Mouse (Mus musculus): Measurements from ENCODE around the gene Elp4. TPM values are rescaled to one million over a fixed set of nuclear protein-coding genes. Genes with fewer than 3 reads are reported as not detected.
A peak's percentile ranks its signal among the peaks of the same experiment; 100 is the strongest.

Elp4 gene
- polyA plus RNA-seq (2016; fragmentation: Nextera tagmentation; extraction: Ambion mirVana): 48.5 and 55.2 TPM in 2 replicates

DNA sequence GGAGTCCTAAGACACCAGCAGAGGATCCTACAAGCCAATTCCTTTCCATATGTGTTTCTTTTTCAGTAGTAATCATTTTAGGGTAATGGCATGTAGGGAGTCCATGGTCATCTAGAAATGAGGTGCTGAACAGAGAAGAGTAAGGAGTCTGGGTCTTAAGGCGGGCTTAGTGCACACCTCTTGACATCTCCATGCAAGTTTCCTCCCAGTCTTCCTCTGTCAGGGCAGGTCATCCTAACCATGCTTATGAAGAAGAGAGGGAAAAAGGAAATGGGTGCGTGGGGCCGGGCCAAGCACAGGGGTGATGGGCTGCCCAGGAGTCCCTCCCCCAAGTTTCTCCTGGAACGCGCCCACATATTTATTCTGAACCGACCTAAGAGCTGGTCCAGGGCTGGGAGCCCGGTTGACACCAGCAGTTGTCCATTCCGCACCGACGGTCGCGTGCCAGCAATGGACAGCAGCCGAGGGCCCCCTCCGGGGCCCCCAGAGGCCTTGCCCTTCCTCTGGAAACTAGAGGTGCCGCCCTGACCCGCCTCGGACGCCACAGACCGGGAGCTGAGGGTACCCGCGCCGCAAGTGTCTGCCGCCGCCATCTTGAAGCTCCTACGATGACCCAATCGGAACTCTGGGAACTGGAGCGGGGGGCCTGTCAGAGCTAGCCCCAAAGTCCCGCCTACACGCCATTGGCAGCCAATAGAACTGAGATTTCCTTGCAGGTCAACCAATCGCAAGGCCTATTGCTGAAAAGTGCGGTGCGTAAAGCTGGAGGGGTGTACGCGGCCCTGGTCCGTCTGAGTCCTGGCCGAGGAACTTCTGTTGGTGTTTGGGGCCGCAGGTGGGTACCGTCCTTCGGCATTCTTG is at the start of gene Elp4, which contains the start of gene Immp1l:
TSS of gene Elp4 (minus strand) at position 669 of the 861 bp plus-strand sequence.
TSS of gene Immp1l (plus strand) at position 743 of the 861 bp plus-strand sequence.
- H3K36me3 ChIP-seq: no peaks in the 10 kb centered on the region
- peak within 1 kb of the TSS; percentile 86 for H3K4me3 ChIP-seq
- ATAC-seq (ENCODE audit: low FRiP score, low read depth): peak; percentile 100
- H3K4me2 ChIP-seq (replicated peaks): peak within 1 kb of the TSS; percentile 80
- H3K9me3 ChIP-seq: no peaks in the 10 kb centered on the region
- H3K27me3 ChIP-seq: no peaks in the 10 kb centered on the region
- H3K4me1 ChIP-seq: peaks cover 11% of the 10 kb centered on the region; the same call in 1 of the 2 replicates
- no peak within 1 kb of the TSS; the same call in 1 of the 2 replicates for H3K27ac ChIP-seq (replicated peaks)
- H3K9ac ChIP-seq (replicated peaks): peak within 1 kb of the TSS; percentile 77
- WGBS: under 1% methylated on average over 39 of the region's 39 CpGs

- Histone ChIP-seq H3K36me3 (no peaks in the 10 kb centered on the region), H3K27ac (replicated peaks) (no peak overlapping the region), H3K4me2 (replicated peaks) (no peak overlapping the region), H3K9ac (replicated peaks) (no peak overlapping the region), H3K4me1 (no peaks in the 10 kb centered on the region), H3K4me3 (no peak overlapping the region), H3K9me3 (no peaks in the 10 kb centered on the region), H3K27me3 (no peaks in the 10 kb centered on the region)
- WGBS: 89% methylated on average over 4 of the region's 4 CpGs
- no peak for ATAC-seq (ENCODE audit: low FRiP score, low read depth)
These were observed 49.5 kb upstream of the Elp4 start for GRCm38 (mm10) chr2:105953862-105954261.

DNA sequence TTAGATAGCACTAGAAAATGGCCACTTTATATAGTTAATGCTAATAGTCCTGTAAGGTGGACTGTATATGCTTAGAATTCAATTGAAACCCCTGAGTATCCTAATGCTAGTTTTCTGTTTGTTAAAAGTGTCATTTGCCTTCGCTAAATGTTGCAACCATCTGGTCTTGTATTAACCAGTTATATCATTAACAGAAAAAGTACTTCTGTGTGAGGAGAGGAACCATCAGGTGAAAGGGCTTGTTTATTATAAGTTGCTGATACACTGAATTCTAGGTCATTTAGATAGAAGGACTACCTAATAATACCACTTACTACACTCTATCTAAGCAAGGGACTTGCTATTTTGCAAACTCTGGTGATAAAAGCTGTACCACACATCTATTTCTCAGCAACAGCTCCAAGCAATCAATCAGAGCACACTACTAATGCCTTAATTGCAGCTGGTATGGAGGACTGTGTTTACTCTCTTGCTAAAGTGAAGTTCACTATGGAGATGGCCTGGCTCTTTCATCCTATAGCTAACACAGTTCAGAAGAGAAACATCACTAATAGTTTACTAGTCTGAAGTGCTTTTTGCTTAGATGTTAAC is 47.1 kb upstream of the Elp4 start:
- Histone ChIP-seq H3K36me3 (no peaks in the 10 kb centered on the region), H3K4me1 (no peaks in the 10 kb centered on the region), H3K4me2 (replicated peaks) (no peak overlapping the region), H3K27ac (replicated peaks) (no peak overlapping the region), H3K4me3 (no peak overlapping the region), H3K27me3 (no peaks in the 10 kb centered on the region), H3K9me3 (no peaks in the 10 kb centered on the region), H3K9ac (replicated peaks) (no peak overlapping the region)
- WGBS: 98% methylated on average over 1 of the region's 1 CpGs
- ATAC-seq (ENCODE audit: low FRiP score, low read depth): no peak

DNA sequence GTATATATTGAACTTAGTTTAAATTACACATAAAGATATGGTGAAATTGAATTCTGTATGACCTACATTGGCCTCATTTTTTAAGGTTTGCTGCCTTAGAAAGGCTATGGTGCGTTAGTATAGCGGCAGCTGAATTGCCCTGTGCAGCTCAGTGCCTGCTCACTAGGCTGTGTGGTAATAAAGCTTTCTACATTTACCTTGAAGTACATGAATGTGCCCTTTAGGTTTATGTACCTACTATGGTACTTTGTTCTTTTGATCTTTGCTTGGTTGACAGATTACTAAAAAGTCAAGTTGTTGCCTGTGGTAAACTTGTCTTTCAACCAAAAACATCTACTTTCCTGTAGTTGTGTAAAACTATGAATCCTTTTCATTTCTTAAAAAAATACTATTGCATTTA is 45.8 kb upstream of the Elp4 start:
- no peak for ATAC-seq (ENCODE audit: low FRiP score, low read depth)
- H3K27me3 ChIP-seq: no peaks in the 10 kb centered on the region
- H3K9me3 ChIP-seq: no peaks in the 10 kb centered on the region
- 89% methylated on average over 2 of the region's 2 CpGs for WGBS
- no peak overlapping the region for H3K4me2 ChIP-seq (replicated peaks)
- H3K36me3 ChIP-seq: no peaks in the 10 kb centered on the region
- H3K4me3 ChIP-seq: no peak overlapping the region
- H3K27ac ChIP-seq (replicated peaks): no peak overlapping the region
- no peaks in the 10 kb centered on the region for H3K4me1 ChIP-seq
- no peak overlapping the region for H3K9ac ChIP-seq (replicated peaks)

GRCm38 (mm10) chr2:105917623-105918346 is 13.4 kb upstream of the Elp4 start:
- no peak overlapping the region for H3K9ac ChIP-seq (replicated peaks)
- peak; percentile 85 for ATAC-seq (ENCODE audit: low FRiP score, low read depth)
- H3K4me1 ChIP-seq: peaks cover 8% of the 10 kb centered on the region; the same call in 1 of the 2 replicates
- H3K4me3 ChIP-seq: no peak overlapping the region
- H3K4me2 ChIP-seq (replicated peaks): no peak overlapping the region
- peaks cover 18% of the 10 kb centered on the region for H3K27me3 ChIP-seq
- no peaks in the 10 kb centered on the region for H3K9me3 ChIP-seq
- H3K27ac ChIP-seq (replicated peaks): no peak overlapping the region
- 27% methylated on average over 5 of the region's 5 CpGs for WGBS
- H3K36me3 ChIP-seq: no peaks in the 10 kb centered on the region

GRCm38 (mm10) chr2:105916671-105917070 is 12.3 kb upstream of the Elp4 start:
- ATAC-seq (ENCODE audit: low FRiP score, low read depth): no peak
- Histone ChIP-seq H3K4me1 (peaks cover 8% of the 10 kb centered on the region; the same call in 1 of the 2 replicates), H3K4me2 (replicated peaks) (no peak overlapping the region), H3K27me3 (peaks cover 11% of the 10 kb centered on the region), H3K9ac (replicated peaks) (no peak overlapping the region), H3K9me3 (no peaks in the 10 kb centered on the region), H3K4me3 (no peak overlapping the region), H3K27ac (replicated peaks) (no peak overlapping the region), H3K36me3 (no peaks in the 10 kb centered on the region)
- WGBS: 95% methylated on average over 1 of the region's 1 CpGs

DNA sequence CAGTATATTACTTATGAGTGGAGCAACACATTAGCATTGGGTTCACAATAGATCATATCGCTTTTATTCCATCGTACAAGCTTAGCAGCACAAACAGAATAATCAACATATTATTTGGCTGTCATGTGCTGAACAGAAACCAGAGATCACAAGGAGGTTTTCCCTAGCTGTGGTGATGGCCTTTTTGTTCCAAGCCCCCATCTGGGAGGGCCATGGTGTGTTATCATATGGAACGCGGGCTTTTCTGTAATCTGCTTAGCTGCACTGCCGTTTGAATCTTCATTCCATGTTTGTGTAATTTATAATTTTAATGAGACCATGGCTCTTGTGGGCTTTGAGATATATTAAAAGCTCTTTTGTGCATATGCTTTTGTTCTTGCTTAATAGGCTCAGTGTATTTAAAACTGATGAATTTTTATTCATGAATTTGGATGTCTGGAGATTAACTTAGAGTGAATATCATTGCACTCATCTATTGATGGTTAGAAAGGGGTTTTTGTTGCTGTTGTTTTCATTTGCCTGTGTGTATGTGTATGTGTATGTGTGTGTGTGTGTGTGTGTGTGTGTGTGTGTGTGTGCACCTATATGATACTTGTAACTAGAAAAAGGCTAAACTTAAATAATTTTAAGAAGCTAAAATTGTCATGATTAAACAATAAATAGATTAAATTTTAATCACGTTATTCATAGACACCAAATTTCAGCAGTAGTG is 9.4 kb upstream of the Elp4 start:
- Histone ChIP-seq H3K9ac (replicated peaks) (no peak overlapping the region), H3K27ac (replicated peaks) (no peak overlapping the region), H3K9me3 (no peaks in the 10 kb centered on the region), H3K4me1 (peaks cover 5% of the 10 kb centered on the region; the same call in 1 of the 2 replicates), H3K27me3 (peaks cover 14% of the 10 kb centered on the region), H3K36me3 (peaks cover 7% of the 10 kb centered on the region), H3K4me2 (replicated peaks) (no peak overlapping the region), H3K4me3 (no peak overlapping the region)
- 29% methylated on average over 6 of the region's 6 CpGs for WGBS
- peak; percentile 81 for ATAC-seq (ENCODE audit: low FRiP score, low read depth)

DNA sequence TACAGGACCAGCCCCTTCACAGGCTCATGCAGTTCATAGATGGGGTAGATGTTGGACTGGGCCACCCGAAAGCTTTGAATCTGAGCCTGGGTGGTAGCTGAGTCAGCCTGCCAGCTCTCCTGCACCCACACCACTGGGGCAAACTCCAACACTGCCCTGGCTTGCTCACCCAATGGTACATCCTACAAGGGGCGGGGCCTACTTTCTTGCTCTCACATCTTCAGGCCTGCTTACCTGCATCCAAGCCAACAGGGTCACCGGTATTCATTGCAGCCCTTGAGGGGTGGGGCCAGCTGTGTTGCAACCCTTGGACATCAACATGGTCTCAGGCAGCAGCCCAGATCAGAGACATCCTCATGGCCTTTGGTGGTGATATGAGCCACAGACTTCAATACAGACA is 6.2 kb upstream of the Elp4 start:
- no peak for ATAC-seq (ENCODE audit: low FRiP score, low read depth)
- 90% methylated on average over 3 of the region's 3 CpGs for WGBS
- Histone ChIP-seq H3K9ac (replicated peaks) (no peak overlapping the region), H3K27me3 (peaks cover 14% of the 10 kb centered on the region), H3K4me2 (replicated peaks) (no peak overlapping the region), H3K9me3 (no peaks in the 10 kb centered on the region), H3K4me3 (no peak overlapping the region), H3K27ac (replicated peaks) (no peak overlapping the region), H3K4me1 (peaks cover 3% of the 10 kb centered on the region; the same call in 1 of the 2 replicates), H3K36me3 (peaks cover 7% of the 10 kb centered on the region)

DNA sequence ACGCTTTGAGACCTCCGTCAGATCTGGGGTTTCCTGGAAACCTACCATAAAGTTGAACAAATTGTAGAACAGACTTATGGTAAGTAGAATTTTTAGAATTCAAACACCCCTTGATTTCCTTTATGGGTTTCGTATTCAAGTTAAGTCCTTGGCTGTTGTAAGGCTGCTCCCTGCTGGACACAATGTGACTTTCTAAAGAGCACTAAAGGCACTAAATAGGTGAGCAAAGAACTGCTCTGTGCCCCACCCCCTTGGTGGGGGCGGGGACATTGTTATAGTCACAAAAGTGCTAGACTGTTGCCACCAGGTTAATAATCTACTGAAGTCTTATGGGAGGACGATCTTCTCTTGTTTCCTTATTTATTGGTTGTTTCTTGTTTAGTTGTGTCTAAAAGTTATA is 4.0 kb upstream of the Elp4 start:
- Histone ChIP-seq H3K27me3 (peaks cover 10% of the 10 kb centered on the region), H3K27ac (replicated peaks) (no peak overlapping the region), H3K9me3 (no peaks in the 10 kb centered on the region), H3K9ac (replicated peaks) (no peak overlapping the region), H3K4me1 (peaks cover 11% of the 10 kb centered on the region; the same call in 1 of the 2 replicates), H3K36me3 (peaks cover 7% of the 10 kb centered on the region), H3K4me2 (replicated peaks) (no peak overlapping the region), H3K4me3 (no peak overlapping the region)
- no peak for ATAC-seq (ENCODE audit: low FRiP score, low read depth)
- WGBS: 89% methylated on average over 5 of the region's 5 CpGs

- H3K4me1 ChIP-seq: peaks cover 11% of the 10 kb centered on the region; the same call in 1 of the 2 replicates
- H3K9me3 ChIP-seq: no peaks in the 10 kb centered on the region
- H3K4me2 ChIP-seq (replicated peaks): peak overlapping the region; percentile 80
- no peaks in the 10 kb centered on the region for H3K27me3 ChIP-seq
- no peak overlapping the region for H3K27ac ChIP-seq (replicated peaks)
- peak overlapping the region; percentile 86 for H3K4me3 ChIP-seq
- under 1% methylated on average over 12 of the region's 12 CpGs for WGBS
- peak overlapping the region; percentile 77 for H3K9ac ChIP-seq (replicated peaks)
- no peaks in the 10 kb centered on the region for H3K36me3 ChIP-seq
- ATAC-seq (ENCODE audit: low FRiP score, low read depth): peak; percentile 45
These were observed 388 bp upstream of the Elp4 start for GRCm38 (mm10) chr2:105904757-105905146.

- Histone ChIP-seq H3K27ac (replicated peaks) (no peak overlapping the region), H3K27me3 (no peaks in the 10 kb centered on the region), H3K4me3 (no peak overlapping the region), H3K4me1 (no peaks in the 10 kb centered on the region), H3K9me3 (peaks cover 10% of the 10 kb centered on the region; the same call in 1 of the 2 replicates), H3K36me3 (peaks cover 28% of the 10 kb centered on the region), H3K4me2 (replicated peaks) (no peak overlapping the region), H3K9ac (replicated peaks) (no peak overlapping the region)
- no peak for ATAC-seq (ENCODE audit: low FRiP score, low read depth)
These were observed 13.5 kb downstream of the Elp4 start for GRCm38 (mm10) chr2:105890816-105891215.

All from midbrain, embryonic 12.5 days (tissue).